Mouse (Mus musculus) kidney, adult 11 months (tissue): ENCODE measurements around the gene Ctps.

Experiments
- DNase-seq: peaks from one replicate; pipeline ENCODE4 v3.0.0; 2022

The Ctps gene

GRCm38 (mm10) chr4:120570438-120571069, 478 bp upstream of the Ctps start:
- no peak for DNase-seq

- DNase-seq: peak; percentile 57
Observed at GRCm38 (mm10) chr4:120569025-120569424, 1.1 kb downstream of the Ctps start.

- no peak for DNase-seq
Observed at GRCm38 (mm10) chr4:120568005-120568404, 2.1 kb downstream of the Ctps start.

GRCm38 (mm10) chr4:120565726-120566125, 4.3 kb downstream of the Ctps start:
- DNase-seq: no peak

- DNase-seq: no peak
Observed at GRCm38 (mm10) chr4:120556592-120556991, 13.5 kb downstream of the Ctps start.

GRCm38 (mm10) chr4:120544896-120545295, 25.2 kb downstream of the Ctps start:
- no peak for DNase-seq

- no peak for DNase-seq
Observed at GRCm38 (mm10) chr4:120538664-120539063, 31.4 kb downstream of the Ctps start.

GRCm38 (mm10) chr4:120531986-120532385, 38.1 kb downstream of the Ctps start, which contains the start of gene Slfnl1:
Gene Slfnl1 (plus strand): TSS chr4:120532231.
- DNase-seq: no peak

GRCm38 (mm10) chr4:120528171-120528570, 41.9 kb downstream of the Ctps start:
- no peak for DNase-seq

GRCm38 (mm10) chr4:120523092-120523491, 47.0 kb downstream of the Ctps start:
- no peak for DNase-seq

GRCm38 (mm10) chr4:120522351-120522750, 47.7 kb downstream of the Ctps start:
- DNase-seq: peak; percentile 65

- no peak for DNase-seq
Observed at GRCm38 (mm10) chr4:120521761-120522160, 48.3 kb downstream of the Ctps start.

GRCm38 (mm10) chr4:120517335-120517734, 52.7 kb downstream of the Ctps start:
- DNase-seq: peak; percentile 84

GRCm38 (mm10) chr4:120516907-120517306, 53.2 kb downstream of the Ctps start:
- DNase-seq: no peak

GRCm38 (mm10) chr4:120516491-120516890, 53.6 kb downstream of the Ctps start:
- DNase-seq: peak; percentile 50

- DNase-seq: no peak
Observed at GRCm38 (mm10) chr4:120514366-120514765, 55.7 kb downstream of the Ctps start.

- DNase-seq: no peak
Observed at GRCm38 (mm10) chr4:120511203-120511602, 58.9 kb downstream of the Ctps start.

- no peak for DNase-seq
Observed at GRCm38 (mm10) chr4:120506955-120507354, 63.1 kb downstream of the Ctps start.
